Mouse (Mus musculus) gastrocnemius, postnatal 14 days (tissue): ENCODE measurements around the gene Gm3642. TPM values are rescaled to one million over a fixed set of nuclear protein-coding genes. Genes with fewer than 3 reads are reported as not detected.
"Not testable (repeated sequence)": the region's sequence is repeated elsewhere in the genome, so short reads cannot be mapped to it uniquely, and the experiment has no call there.

Source experiments
- DNase-seq: peaks from one replicate; pipeline ENCODE4 v3.0.0; 2021; ENCODE audit warnings: mixed read lengths
- intact Hi-C: fragments of 180-260 bp; cut with DNase I; formaldehyde crosslinking; loops from one replicate; pipeline ENCODE4 v1.15.1; 2025; ENCODE audit warnings: low total_unique reads
- long read RNA-seq, 2 experiments: library from polyadenylated mRNA; stranded (forward); transcript quantifications; one replicate each; pipeline ENCODE4 v2.0.0; 2021
- total RNA-seq, 2 experiments: library from RNA; stranded (reverse); gene quantifications; 2 replicates each; pipeline ENCODE4 v1.2.3; 2021

Gm3642 gene
- total RNA-seq, result not detected
- long read RNA-seq, experiment 1, result 0 reads
- long read RNA-seq, experiment 2, result 0 reads

GRCm38 (mm10) chr14:6840211-6840610, at the start of gene Gm3642:
Gene Gm3642, minus strand, starts transcription at chr14:6840311.
- DNase-seq, intact Hi-C loops: not testable (repeated sequence)

GRCm38 (mm10) chr14:6889521-6890012, 49.5 kb upstream of the Gm3642 start, which contains the start of gene Gm3667:
Gene Gm3667, minus strand, starts transcription at chr14:6889962.
- intact Hi-C loops, result not testable (repeated sequence)
- peak; percentile 3 for DNase-seq

- DNase-seq, intact Hi-C loops: not testable (repeated sequence)
Measured at GRCm38 (mm10) chr14:6888811-6889210, 48.7 kb upstream of the Gm3642 start.

- intact Hi-C loops, DNase-seq: not testable (repeated sequence)
Measured at GRCm38 (mm10) chr14:6823297-6823696, 16.8 kb downstream of the Gm3642 start.

Other genes with a start within 250 kb of the Gm3642 start
- gene Gm3629, start 249.7 kb downstream of the Gm3642 start, total RNA-seq, result 1 to 10 TPM in 1 of 2 experiments, under 1 TPM in 1; 0.80 to 1.2 TPM
- not detected for gene Gm3460, start 217.9 kb downstream of the Gm3642 start, total RNA-seq
- not detected for gene Gm10251, start 156.1 kb downstream of the Gm3642 start, total RNA-seq
- not detected for gene Gm8050, start 120.1 kb downstream of the Gm3642 start, total RNA-seq
- 1 to 10 TPM; 2.2 to 2.8 TPM for gene Gm3636, start 98.0 kb downstream of the Gm3642 start, total RNA-seq
- under 1 TPM in 1 of 2 experiments, not detected in 1; 0.23 TPM for gene Gm8362, start 65.9 kb downstream of the Gm3642 start, total RNA-seq
- gene Gm3667, start 49.7 kb upstream of the Gm3642 start, total RNA-seq, result under 1 TPM; 0.39 to 0.84 TPM
- not detected for gene Gm6356, start 133.5 kb upstream of the Gm3642 start, total RNA-seq
- under 1 TPM in 1 of 2 experiments, not detected in 1; 0.25 TPM for gene Gm10406, start 187.1 kb upstream of the Gm3642 start, total RNA-seq
- gene Gm3685, start 204.7 kb upstream of the Gm3642 start, total RNA-seq, result not detected